Mouse (Mus musculus) bone marrow macrophage, adult 2 months (primary cell): Measurements from ENCODE around the gene Hlx.

Experiments
- CTCF ChIP-seq: IDR thresholded peaks from 2 replicates; pipeline ENCODE4 v1.5.1; 2012; ENCODE audit warnings: low read depth, mild to moderate bottlenecking, low read length, moderate library complexity
- POLR2A ChIP-seq: IDR thresholded peaks from 2 replicates; pipeline ENCODE4 v1.6.1; 2012; ENCODE audit warnings: mild to moderate bottlenecking, low read depth, low read length, borderline replicate concordance

DNA sequence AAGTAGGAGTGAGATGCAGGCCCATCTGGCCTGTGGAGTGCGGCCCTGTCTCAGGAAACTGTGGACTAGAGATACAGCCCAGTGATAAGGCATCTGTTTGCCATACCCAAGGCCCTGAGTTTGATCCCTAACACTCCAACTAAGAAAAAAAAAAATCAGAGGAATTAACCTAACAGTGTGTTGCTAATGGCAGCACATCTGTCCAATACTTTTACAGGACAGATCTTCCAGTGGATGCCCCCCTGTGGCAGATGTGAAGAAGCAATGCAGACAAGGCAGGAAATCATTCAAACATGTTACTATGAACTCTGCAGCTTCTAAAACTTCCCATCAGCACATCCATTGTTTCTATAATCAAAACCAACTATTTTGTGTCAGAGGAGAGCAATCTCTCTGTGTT is 33.1 kb downstream of the Hlx start:
- TF ChIP-seq POLR2A, result no peak
- no peak for TF ChIP-seq CTCF
